Mouse (Mus musculus): ENCODE results near the gene Klhl31. TPM values are rescaled to one million over a fixed set of nuclear protein-coding genes. Genes with fewer than 3 reads are reported as not detected.

The Klhl31 gene
- polyA plus RNA-seq, 1 experiment from 2014 or later = 0.20 TPM

GRCm38 (mm10) chr9:77618392-77618791 lies 17.9 kb upstream of the Klhl31 start:
- Histone ChIP-seq H3K4me1 (ENCODE audit: control insufficient read depth, insufficient read depth, low read length) (no peaks in the 10 kb centered on the region; the same call in 1 of the 2 replicates), H3K9me3 (replicated peaks; ENCODE audit: control insufficient read depth, low read length, poor library complexity, severe bottlenecking) (no peaks in the 10 kb centered on the region), H3K27me3 (ENCODE audit: control insufficient read depth, insufficient read depth, low read depth, low read length) (no peaks in the 10 kb centered on the region), H3K9ac (ENCODE audit: low read depth, low read length) (no peak overlapping the region), H3K36me3 (ENCODE audit: control insufficient read depth, insufficient read depth, low read length) (no peaks in the 10 kb centered on the region), H3K27ac (ENCODE audit: low read length) (no peak overlapping the region), H3K4me3 (ENCODE audit: low read depth, low read length) (no peak overlapping the region), H3K4me2 (ENCODE audit: low read length) (no peak overlapping the region)
- 85% methylated on average over 2 of the region's 2 CpGs for WGBS
- ATAC-seq = no peak

- H3K9me3 ChIP-seq (replicated peaks; ENCODE audit: control insufficient read depth, low read length, poor library complexity, severe bottlenecking) = no peaks in the 10 kb centered on the region
- no peaks in the 10 kb centered on the region; the same call in 1 of the 2 replicates for H3K4me1 ChIP-seq (ENCODE audit: control insufficient read depth, insufficient read depth, low read length)
- H3K27ac ChIP-seq (ENCODE audit: low read length) = no peak overlapping the region
- no peak overlapping the region for H3K4me3 ChIP-seq (ENCODE audit: low read depth, low read length)
- no peak overlapping the region for H3K4me2 ChIP-seq (ENCODE audit: low read length)
- H3K36me3 ChIP-seq (ENCODE audit: control insufficient read depth, insufficient read depth, low read length) = no peaks in the 10 kb centered on the region
- no peaks in the 10 kb centered on the region for H3K27me3 ChIP-seq (ENCODE audit: control insufficient read depth, insufficient read depth, low read depth, low read length)
- ATAC-seq = no peak
- H3K9ac ChIP-seq (ENCODE audit: low read depth, low read length) = no peak overlapping the region
- WGBS = 82% methylated on average over 6 of the region's 6 CpGs
These were observed 16.2 kb upstream of the Klhl31 start for GRCm38 (mm10) chr9:77620077-77620476.

- Histone ChIP-seq H3K4me3 (ENCODE audit: low read depth, low read length) (no peak overlapping the region), H3K9ac (ENCODE audit: low read depth, low read length) (no peak overlapping the region), H3K9me3 (replicated peaks; ENCODE audit: control insufficient read depth, low read length, poor library complexity, severe bottlenecking) (no peaks in the 10 kb centered on the region), H3K4me1 (ENCODE audit: control insufficient read depth, insufficient read depth, low read length) (no peaks in the 10 kb centered on the region; the same call in 1 of the 2 replicates), H3K27ac (ENCODE audit: low read length) (no peak overlapping the region), H3K27me3 (ENCODE audit: control insufficient read depth, insufficient read depth, low read depth, low read length) (no peaks in the 10 kb centered on the region), H3K36me3 (ENCODE audit: control insufficient read depth, insufficient read depth, low read length) (no peaks in the 10 kb centered on the region), H3K4me2 (ENCODE audit: low read length) (no peak overlapping the region)
- WGBS = 43% methylated on average over 2 of the region's 2 CpGs
- no peak for ATAC-seq
These were observed 15.8 kb upstream of the Klhl31 start for GRCm38 (mm10) chr9:77620482-77620881.

GRCm38 (mm10) chr9:77622874-77623273 lies 13.4 kb upstream of the Klhl31 start:
- Histone ChIP-seq H3K4me2 (ENCODE audit: low read length) (no peak overlapping the region), H3K36me3 (ENCODE audit: control insufficient read depth, insufficient read depth, low read length) (no peaks in the 10 kb centered on the region), H3K9me3 (replicated peaks; ENCODE audit: control insufficient read depth, low read length, poor library complexity, severe bottlenecking) (no peaks in the 10 kb centered on the region), H3K27me3 (ENCODE audit: control insufficient read depth, insufficient read depth, low read depth, low read length) (no peaks in the 10 kb centered on the region), H3K4me3 (ENCODE audit: low read depth, low read length) (no peak overlapping the region), H3K4me1 (ENCODE audit: control insufficient read depth, insufficient read depth, low read length) (no peaks in the 10 kb centered on the region; the same call in 1 of the 2 replicates), H3K9ac (ENCODE audit: low read depth, low read length) (no peak overlapping the region), H3K27ac (ENCODE audit: low read length) (no peak overlapping the region)
- ATAC-seq = no peak
- 16% methylated on average over 1 of the region's 1 CpGs for WGBS

- Histone ChIP-seq H3K27me3 (ENCODE audit: control insufficient read depth, insufficient read depth, low read depth, low read length) (no peaks in the 10 kb centered on the region), H3K27ac (ENCODE audit: low read length) (no peak overlapping the region), H3K9ac (ENCODE audit: low read depth, low read length) (no peak overlapping the region), H3K4me3 (ENCODE audit: low read depth, low read length) (no peak overlapping the region), H3K4me2 (ENCODE audit: low read length) (no peak overlapping the region), H3K9me3 (replicated peaks; ENCODE audit: control insufficient read depth, low read length, poor library complexity, severe bottlenecking) (no peaks in the 10 kb centered on the region), H3K4me1 (ENCODE audit: control insufficient read depth, insufficient read depth, low read length) (no peaks in the 10 kb centered on the region; the same call in 1 of the 2 replicates), H3K36me3 (ENCODE audit: control insufficient read depth, insufficient read depth, low read length) (no peaks in the 10 kb centered on the region)
- ATAC-seq = no peak
- WGBS = 89% methylated on average over 6 of the region's 6 CpGs
These were observed 12.8 kb upstream of the Klhl31 start for GRCm38 (mm10) chr9:77623318-77624050.

- H3K4me3 ChIP-seq (ENCODE audit: low read depth, low read length) = no peak overlapping the region
- no peak for ATAC-seq
- no peaks in the 10 kb centered on the region for H3K36me3 ChIP-seq (ENCODE audit: control insufficient read depth, insufficient read depth, low read length)
- no peak overlapping the region for H3K4me2 ChIP-seq (ENCODE audit: low read length)
- H3K27ac ChIP-seq (ENCODE audit: low read length) = no peak overlapping the region
- H3K9me3 ChIP-seq (replicated peaks; ENCODE audit: control insufficient read depth, low read length, poor library complexity, severe bottlenecking) = no peaks in the 10 kb centered on the region
- WGBS = 89% methylated on average over 5 of the region's 5 CpGs
- H3K27me3 ChIP-seq (ENCODE audit: control insufficient read depth, insufficient read depth, low read depth, low read length) = no peaks in the 10 kb centered on the region
- no peaks in the 10 kb centered on the region; the same call in 1 of the 2 replicates for H3K4me1 ChIP-seq (ENCODE audit: control insufficient read depth, insufficient read depth, low read length)
- H3K9ac ChIP-seq (ENCODE audit: low read depth, low read length) = no peak overlapping the region
These were observed 12.1 kb upstream of the Klhl31 start for GRCm38 (mm10) chr9:77624171-77624570.

- ATAC-seq = no peak
- Histone ChIP-seq H3K4me1 (ENCODE audit: control insufficient read depth, insufficient read depth, low read length) (no peaks in the 10 kb centered on the region), H3K4me3 (ENCODE audit: low read depth, low read length) (no peak overlapping the region), H3K27me3 (ENCODE audit: control insufficient read depth, insufficient read depth, low read depth, low read length) (no peaks in the 10 kb centered on the region), H3K36me3 (ENCODE audit: control insufficient read depth, insufficient read depth, low read length) (no peaks in the 10 kb centered on the region), H3K4me2 (ENCODE audit: low read length) (no peak overlapping the region), H3K9me3 (replicated peaks; ENCODE audit: control insufficient read depth, low read length, poor library complexity, severe bottlenecking) (no peaks in the 10 kb centered on the region), H3K27ac (ENCODE audit: low read length) (no peak overlapping the region), H3K9ac (ENCODE audit: low read depth, low read length) (no peak overlapping the region)
- 87% methylated on average over 10 of the region's 10 CpGs for WGBS
These were observed 7.6 kb upstream of the Klhl31 start for GRCm38 (mm10) chr9:77628676-77629075.

GRCm38 (mm10) chr9:77629708-77630107 lies 6.6 kb upstream of the Klhl31 start:
- ATAC-seq = no peak
- Histone ChIP-seq H3K27ac (ENCODE audit: low read length) (no peak overlapping the region), H3K9me3 (replicated peaks; ENCODE audit: control insufficient read depth, low read length, poor library complexity, severe bottlenecking) (no peaks in the 10 kb centered on the region), H3K9ac (ENCODE audit: low read depth, low read length) (no peak overlapping the region), H3K4me2 (ENCODE audit: low read length) (no peak overlapping the region), H3K36me3 (ENCODE audit: control insufficient read depth, insufficient read depth, low read length) (no peaks in the 10 kb centered on the region), H3K27me3 (ENCODE audit: control insufficient read depth, insufficient read depth, low read depth, low read length) (no peaks in the 10 kb centered on the region), H3K4me3 (ENCODE audit: low read depth, low read length) (no peak overlapping the region), H3K4me1 (ENCODE audit: control insufficient read depth, insufficient read depth, low read length) (no peaks in the 10 kb centered on the region)
- WGBS = 86% methylated on average over 5 of the region's 5 CpGs

GRCm38 (mm10) chr9:77630764-77631163 lies 5.5 kb upstream of the Klhl31 start:
- Histone ChIP-seq H3K36me3 (ENCODE audit: control insufficient read depth, insufficient read depth, low read length) (no peaks in the 10 kb centered on the region), H3K27ac (ENCODE audit: low read length) (no peak overlapping the region), H3K27me3 (ENCODE audit: control insufficient read depth, insufficient read depth, low read depth, low read length) (no peaks in the 10 kb centered on the region), H3K4me2 (ENCODE audit: low read length) (no peak overlapping the region), H3K4me3 (ENCODE audit: low read depth, low read length) (no peak overlapping the region), H3K4me1 (ENCODE audit: control insufficient read depth, insufficient read depth, low read length) (no peaks in the 10 kb centered on the region), H3K9ac (ENCODE audit: low read depth, low read length) (no peak overlapping the region), H3K9me3 (replicated peaks; ENCODE audit: control insufficient read depth, low read length, poor library complexity, severe bottlenecking) (no peaks in the 10 kb centered on the region)
- ATAC-seq = no peak
- WGBS = 80% methylated on average over 7 of the region's 7 CpGs

Measured in midbrain, embryonic 16.5 days (tissue).